Mouse (Mus musculus) frontal cortex, postnatal 25 days (tissue): ENCODE measurements around the gene Ctu2.

Source experiments
- DNase-seq, 2 experiments: peaks; one replicate each; pipeline ENCODE4 v3.0.0; 2022; ENCODE audit warnings: low spot score in 2 of 2

The Ctu2 gene

GRCm38 (mm10) chr8:122475580-122476320, at the start of gene Ctu2, which contains the start of gene Rnf166:
TSS of gene Ctu2 (plus strand) at chr8:122476143.
TSS of gene Rnf166 (minus strand) at chr8:122476064.
- DNase-seq = peak; percentile 75 to 89

DNA sequence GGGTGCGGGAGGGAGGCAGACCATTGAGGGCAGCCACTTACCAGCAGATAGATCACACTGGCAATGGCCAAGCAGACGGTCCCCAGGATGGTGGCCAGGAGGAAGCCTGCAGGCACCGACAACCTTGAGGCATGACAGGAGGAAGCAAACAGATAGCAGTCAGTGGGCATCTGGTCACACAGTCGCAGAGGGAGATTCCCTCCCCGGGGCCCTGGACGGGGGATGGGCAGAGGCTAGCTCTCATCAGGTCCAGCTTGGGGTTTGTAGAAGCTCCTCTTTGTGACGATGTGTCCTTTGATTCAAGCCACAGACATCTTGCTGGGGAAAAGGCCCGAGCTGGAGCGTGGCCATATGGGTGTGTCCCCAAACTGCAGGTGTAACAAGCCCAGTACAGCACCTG, 49.8 kb upstream of the Ctu2 start:
- DNase-seq = no peak

GRCm38 (mm10) chr8:122427607-122428006, 48.3 kb upstream of the Ctu2 start:
- no peak for DNase-seq

DNA sequence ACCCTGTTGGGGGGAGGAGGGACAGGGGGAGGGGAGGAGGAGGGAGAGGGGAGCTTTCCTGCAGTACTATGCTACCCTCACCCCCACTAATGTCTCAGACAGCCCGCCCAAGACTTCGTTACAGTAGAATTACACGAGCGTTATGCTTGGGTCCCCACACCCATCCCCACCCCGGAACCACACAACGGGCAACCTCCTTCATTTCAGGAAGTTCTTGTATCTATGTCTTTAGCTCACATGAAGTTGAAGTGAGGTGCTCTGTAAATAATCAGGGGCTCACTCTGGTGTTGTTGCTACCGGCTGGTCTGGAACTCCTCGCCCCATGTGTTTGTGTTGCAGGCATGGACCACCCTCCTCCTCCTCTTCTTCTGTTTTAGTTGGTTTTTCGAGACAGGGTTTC, 47.8 kb upstream of the Ctu2 start:
- DNase-seq = no peak

- no peak for DNase-seq
Measured at GRCm38 (mm10) chr8:122430058-122430636, 45.8 kb upstream of the Ctu2 start.

DNA sequence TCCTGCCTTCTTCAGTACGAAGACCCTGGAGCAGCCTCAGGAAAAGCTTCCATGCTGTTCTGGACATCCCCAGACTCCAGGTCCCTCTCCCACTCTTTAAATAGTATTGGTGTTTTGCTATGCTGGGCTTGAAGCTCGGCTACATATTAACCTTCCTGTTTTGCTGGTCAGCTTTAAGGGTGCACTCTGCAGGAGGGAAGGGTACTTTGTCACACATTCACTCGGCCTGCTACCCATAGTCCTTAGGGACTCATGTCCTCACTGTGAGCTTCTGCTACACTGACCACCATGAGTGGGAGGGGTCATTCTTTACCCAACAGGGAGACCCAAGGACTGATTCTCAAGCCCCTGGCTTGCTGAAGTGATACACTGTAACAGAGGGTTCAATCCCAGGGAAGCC, 45.3 kb upstream of the Ctu2 start:
- no peak for DNase-seq

GRCm38 (mm10) chr8:122431694-122432442, 44.1 kb upstream of the Ctu2 start:
- no peak for DNase-seq

DNA sequence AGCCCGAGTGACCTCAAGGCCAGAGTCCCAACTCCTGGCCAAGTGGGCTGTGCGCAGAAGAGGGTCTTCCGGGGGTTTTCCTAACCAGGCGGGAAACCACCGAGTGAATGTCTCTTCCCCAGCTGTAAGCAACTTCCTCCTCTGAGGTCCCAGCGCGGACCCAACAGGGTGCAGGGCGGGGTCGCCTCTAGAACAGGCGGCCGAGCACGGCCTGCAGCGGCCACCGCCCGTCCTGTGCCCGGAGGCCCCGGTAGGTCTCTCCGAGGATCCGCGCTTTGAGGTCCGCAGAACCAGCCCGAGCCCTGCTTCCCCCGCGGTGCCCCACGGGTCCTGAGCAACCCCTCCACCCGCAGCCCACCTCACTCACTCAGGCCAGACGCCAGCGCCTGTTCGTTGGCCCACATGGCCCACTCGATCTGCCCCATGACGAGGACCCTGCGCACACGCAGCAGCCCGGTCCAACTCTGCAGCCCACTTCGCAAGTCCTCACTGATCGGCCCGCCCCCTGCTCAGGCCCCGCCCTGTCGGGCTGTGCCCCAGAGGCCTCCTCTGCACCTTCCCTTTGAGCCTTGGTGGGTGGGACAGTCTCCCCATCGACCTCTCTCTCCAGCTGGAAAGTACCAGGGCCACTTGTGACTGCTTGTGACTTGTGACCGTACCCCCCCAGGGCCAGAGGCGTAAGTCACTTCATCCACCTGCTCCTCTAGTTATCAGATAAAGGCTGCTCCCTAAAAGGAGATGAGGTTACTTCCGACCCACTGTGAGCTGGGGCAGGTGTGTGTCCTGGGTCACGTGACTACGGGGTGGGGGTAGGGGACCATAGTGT, 43.3 kb upstream of the Ctu2 start, which contains the start of gene Cyba:
Gene Cyba, minus strand, starts transcription at position 488 of the 826 bp plus-strand sequence.
- DNase-seq = no peak

DNA sequence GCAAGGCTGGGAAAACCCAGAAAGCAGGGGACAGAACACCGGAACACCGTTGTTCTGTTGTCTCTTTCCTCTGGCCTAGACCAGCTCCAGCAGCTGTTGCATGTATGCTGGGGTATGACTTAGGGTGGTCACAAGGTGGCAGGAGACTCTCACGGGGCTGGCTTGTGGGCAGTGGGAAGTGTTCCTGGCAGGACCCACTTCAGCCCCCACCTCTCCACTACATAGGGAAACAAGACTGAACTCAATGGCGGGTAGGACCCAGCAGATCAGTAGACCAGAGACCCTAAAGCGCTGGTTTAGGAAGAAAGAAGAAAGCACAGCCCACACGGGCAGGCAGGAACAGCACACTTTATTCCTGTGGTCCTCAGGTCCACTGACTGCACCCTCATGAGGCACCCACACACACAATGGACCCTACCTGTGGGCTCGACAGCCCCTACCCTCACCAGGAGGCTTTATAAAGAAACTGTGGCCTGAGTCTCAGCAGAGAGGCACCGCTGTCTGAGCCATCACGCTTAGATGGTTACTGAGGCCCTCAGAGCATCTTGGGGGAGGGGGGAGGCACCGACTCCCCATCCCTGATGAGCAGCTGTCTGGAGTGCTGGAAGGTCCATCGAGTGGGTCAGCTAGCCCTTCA, 42.6 kb upstream of the Ctu2 start:
- no peak for DNase-seq

- DNase-seq = no peak
Measured at GRCm38 (mm10) chr8:122435375-122435774, 40.6 kb upstream of the Ctu2 start.

GRCm38 (mm10) chr8:122436146-122436545, 39.8 kb upstream of the Ctu2 start:
- no peak for DNase-seq

DNA sequence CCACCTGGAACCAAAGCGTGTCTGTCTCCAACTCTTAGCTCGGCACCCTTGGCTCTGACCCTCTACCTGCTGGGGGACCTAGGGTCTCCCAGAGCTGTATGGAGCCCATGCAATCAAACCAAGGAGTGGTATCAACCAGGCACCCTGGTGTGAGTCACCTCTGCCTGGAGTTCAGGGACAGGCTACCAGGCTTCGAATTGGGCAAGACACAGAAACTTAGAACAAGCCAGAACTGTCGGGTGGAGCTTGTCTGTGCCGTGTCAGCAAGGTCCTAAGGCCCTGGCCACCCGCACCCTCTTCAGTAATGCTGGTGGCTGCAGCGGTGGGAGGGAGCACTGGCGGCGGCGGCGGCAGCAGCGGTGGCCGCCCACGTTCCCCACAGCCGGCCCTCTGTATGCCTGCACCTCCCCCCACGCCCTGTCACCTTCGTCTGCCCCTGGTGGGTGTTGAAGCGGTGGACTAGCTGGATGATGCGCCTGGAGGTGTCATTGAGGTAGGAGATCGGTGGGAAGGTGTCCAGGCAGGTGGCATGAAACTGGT, 39.3 kb upstream of the Ctu2 start:
- DNase-seq = no peak

DNA sequence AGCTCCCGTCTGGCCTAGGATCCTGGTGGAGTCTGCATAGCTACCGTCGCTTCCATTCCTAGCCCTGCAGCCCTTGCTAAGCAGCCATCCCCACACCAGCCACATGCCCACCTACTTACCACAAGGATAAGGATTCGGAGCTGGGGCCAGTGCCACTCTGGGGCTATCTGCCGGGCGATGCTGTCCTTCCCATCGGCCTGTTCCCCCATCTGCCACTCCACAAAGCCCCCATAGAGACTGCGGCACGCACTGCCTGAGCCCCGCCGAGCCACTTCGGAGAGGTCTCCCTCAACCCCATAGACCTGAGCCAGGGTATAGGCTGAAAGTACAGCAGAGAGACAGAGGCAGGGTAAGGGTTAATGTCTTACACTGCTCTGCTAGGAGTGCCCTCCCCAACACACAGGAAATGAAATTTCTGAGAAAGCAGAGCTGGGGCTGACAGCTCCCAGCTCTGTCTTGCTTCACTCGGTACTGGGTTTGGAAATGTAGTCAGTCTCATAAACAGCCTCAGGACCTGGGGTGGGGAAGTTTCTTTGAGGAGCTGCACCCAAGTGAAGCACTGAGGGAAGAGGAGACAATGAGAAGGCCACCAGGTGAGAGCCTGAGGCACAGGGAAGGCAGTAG, 38.1 kb upstream of the Ctu2 start:
- DNase-seq = no peak

DNA sequence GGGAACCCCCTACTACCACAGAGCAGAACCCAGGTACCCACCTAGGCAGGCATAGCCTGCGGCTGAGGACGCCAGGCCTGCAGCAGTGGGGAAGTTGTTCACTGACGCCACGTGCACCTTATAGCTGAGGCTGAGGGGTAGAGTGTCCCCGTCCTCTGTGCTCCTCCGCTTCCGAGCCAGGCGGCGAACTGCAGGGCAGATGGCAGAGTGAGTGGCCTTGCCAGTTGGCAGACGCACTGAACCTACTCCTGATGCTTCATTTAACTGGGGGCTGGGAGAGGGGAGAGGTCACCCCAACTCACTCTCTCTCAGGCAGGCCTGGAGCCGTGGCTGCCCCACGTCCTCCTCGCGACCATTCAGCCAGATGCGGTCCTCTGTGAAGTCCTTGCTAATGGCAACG, 36.6 kb upstream of the Ctu2 start:
- DNase-seq = no peak

- no peak for DNase-seq
Measured at GRCm38 (mm10) chr8:122441326-122441725, 34.6 kb upstream of the Ctu2 start.

DNA sequence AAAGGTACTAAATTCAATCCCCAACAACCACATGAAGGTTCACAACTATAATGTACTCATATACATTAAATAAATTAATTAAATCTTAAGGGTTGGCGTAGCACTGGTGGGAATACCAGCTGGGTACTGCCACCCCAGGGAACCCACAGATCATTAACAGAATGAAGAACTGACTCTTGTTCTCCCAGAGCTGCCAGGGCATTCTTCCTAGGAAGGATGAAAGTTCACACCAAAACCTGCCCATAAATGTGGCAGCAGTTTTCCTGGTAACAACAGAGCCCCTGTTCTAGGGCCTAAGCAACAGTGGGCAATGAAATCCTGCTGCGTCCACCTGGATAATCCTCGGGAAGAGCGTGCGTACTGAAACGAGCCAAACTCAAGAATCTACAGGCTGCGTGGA, 33.6 kb upstream of the Ctu2 start:
- DNase-seq = no peak

GRCm38 (mm10) chr8:122442781-122443180, 33.2 kb upstream of the Ctu2 start:
- DNase-seq = no peak

GRCm38 (mm10) chr8:122443262-122444006, 32.5 kb upstream of the Ctu2 start, which contains the start of gene Mvd:
TSS of gene Mvd (minus strand) at chr8:122443422.
- DNase-seq = peak; percentile 96 to 98

- peak; percentile 72 to 74 for DNase-seq
Measured at GRCm38 (mm10) chr8:122444058-122444748, 31.7 kb upstream of the Ctu2 start.
